Mouse (Mus musculus): ENCODE measurements at regions not wholly inside any gene's neighbourhood (a gene's known extent, or its start where the extent isn't known, plus 50 kb on each side); places are given as distances from the start of the nearest gene placed in this dataset.

GRCm38 (mm10) chr4:34498325-34498724 lies 52.4 kb upstream of the Akirin2 start:
- no peak for DNase-seq (ENCODE audit: low read depth)

GRCm38 (mm10) chr4:34498781-34499180 lies 52.0 kb upstream of the Akirin2 start:
- DNase-seq (ENCODE audit: low read depth): no peak

- no peak for DNase-seq (ENCODE audit: low read depth)
Observed at GRCm38 (mm10) chr4:34499731-34500130, 51.0 kb upstream of the Akirin2 start.
